In the genomic region with DNA sequence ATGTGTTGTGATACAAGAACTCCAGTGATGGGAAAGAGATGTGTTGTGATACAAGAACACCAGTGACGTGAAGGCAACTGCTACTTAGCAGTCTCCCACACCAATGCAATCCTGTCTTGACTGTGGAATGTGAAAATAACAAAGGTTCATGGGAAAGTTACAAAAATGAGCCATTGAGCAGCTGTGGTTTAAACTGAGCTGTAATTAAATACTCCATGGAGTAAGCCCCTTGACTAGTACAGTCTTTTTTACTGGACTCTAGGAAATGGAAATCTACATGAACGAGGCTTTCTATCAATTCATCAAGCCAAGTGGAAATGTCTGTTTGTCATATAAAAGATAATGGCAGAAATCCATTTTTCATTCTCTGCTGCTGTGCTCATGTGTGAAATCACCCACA, we compare ENCODE assay signal across 15 mouse cellular contexts.
"Had no signal": no experiment of that assay in that cellular context is flagged by ENCODE, and none has a peak within 500 bp of the region (broad histone marks: within the 10 kb centered on the region; RNA-seq: fewer than 3 reads in every experiment).

No protein-coding gene starts in this region.

- H3K27ac ChIP-seq: lung, embryonic 15.5 days; macrophage; midbrain, embryonic 13.5 days; midbrain, embryonic 15.5 days; stomach, embryonic 15.5 days; stomach, postnatal 0 days had no signal

- H3K4me1 ChIP-seq: lung, embryonic 15.5 days; megakaryocyte, embryonic 14.5 days; midbrain, embryonic 13.5 days; midbrain, embryonic 15.5 days; stomach, embryonic 15.5 days had no signal

- H3K4me3 ChIP-seq: lung, embryonic 15.5 days; megakaryocyte, embryonic 14.5 days; midbrain, embryonic 13.5 days; midbrain, embryonic 15.5 days; stomach, embryonic 15.5 days had no signal

- H3K4me2 ChIP-seq: lung, embryonic 15.5 days; midbrain, embryonic 11.5 days; midbrain, embryonic 13.5 days; midbrain, embryonic 15.5 days; stomach, embryonic 15.5 days had no signal

- DNase-seq: lung, adult 2 months; lung, postnatal 14 days; right cerebral cortex, postnatal 14 days; thymus, adult 2 months; thymus, postnatal 25 days; thymus, postnatal 4 days had no signal

- H3K9me3 ChIP-seq: lung, embryonic 15.5 days; megakaryocyte, embryonic 14.5 days; midbrain, embryonic 13.5 days; midbrain, embryonic 15.5 days; stomach, embryonic 15.5 days had no signal

- H3K36me3 ChIP-seq: lung, embryonic 15.5 days; midbrain, embryonic 13.5 days; midbrain, embryonic 15.5 days; stomach, embryonic 15.5 days had no signal

- H3K9ac ChIP-seq: lung, embryonic 15.5 days; midbrain, embryonic 13.5 days; midbrain, embryonic 15.5 days; stomach, embryonic 15.5 days had no signal

- H3K27me3 ChIP-seq: lung, embryonic 15.5 days; megakaryocyte, embryonic 14.5 days; midbrain, embryonic 13.5 days; midbrain, embryonic 15.5 days; stomach, embryonic 15.5 days had no signal

- ATAC-seq: lung, postnatal 0 days; midbrain, embryonic 13.5 days; midbrain, embryonic 15.5 days had no signal
